Mouse (Mus musculus): Measurements from ENCODE around the gene Mn1. TPM values are rescaled to one million over a fixed set of nuclear protein-coding genes. Genes with fewer than 3 reads are reported as not detected.

The Mn1 gene
- polyA plus RNA-seq, 1 experiment from 2014 or later = 1.7 TPM

- Histone ChIP-seq H3K27ac (ENCODE audit: low read length) (no peak overlapping the region), H3K9ac (ENCODE audit: low read depth, low read length) (no peak overlapping the region), H3K36me3 (ENCODE audit: control insufficient read depth, insufficient read depth) (peaks cover 6% of the 10 kb centered on the region), H3K4me2 (ENCODE audit: low read depth, low read length) (no peak overlapping the region), H3K9me3 (replicated peaks; ENCODE audit: control insufficient read depth, low read length) (no peaks in the 10 kb centered on the region), H3K4me1 (ENCODE audit: control insufficient read depth, low read depth, low read length) (no peaks in the 10 kb centered on the region; the same call in 1 of the 2 replicates), H3K4me3 (ENCODE audit: low read depth, low read length) (no peak overlapping the region), H3K27me3 (ENCODE audit: control insufficient read depth, insufficient read depth, low read depth, low read length) (no peaks in the 10 kb centered on the region)
- no peak for ATAC-seq (ENCODE audit: low read depth)
- 59% methylated on average over 6 of the region's 6 CpGs for WGBS (ENCODE audit: insufficient replicate concordance)
Observed at GRCm38 (mm10) chr5:111391485-111391884, 25.7 kb upstream of the Mn1 start.

- peak; percentile 64; the same call in 1 of the 2 replicates for ATAC-seq (ENCODE audit: low read depth)
Observed at GRCm38 (mm10) chr5:111393346-111394197, 23.6 kb upstream of the Mn1 start.

DNA sequence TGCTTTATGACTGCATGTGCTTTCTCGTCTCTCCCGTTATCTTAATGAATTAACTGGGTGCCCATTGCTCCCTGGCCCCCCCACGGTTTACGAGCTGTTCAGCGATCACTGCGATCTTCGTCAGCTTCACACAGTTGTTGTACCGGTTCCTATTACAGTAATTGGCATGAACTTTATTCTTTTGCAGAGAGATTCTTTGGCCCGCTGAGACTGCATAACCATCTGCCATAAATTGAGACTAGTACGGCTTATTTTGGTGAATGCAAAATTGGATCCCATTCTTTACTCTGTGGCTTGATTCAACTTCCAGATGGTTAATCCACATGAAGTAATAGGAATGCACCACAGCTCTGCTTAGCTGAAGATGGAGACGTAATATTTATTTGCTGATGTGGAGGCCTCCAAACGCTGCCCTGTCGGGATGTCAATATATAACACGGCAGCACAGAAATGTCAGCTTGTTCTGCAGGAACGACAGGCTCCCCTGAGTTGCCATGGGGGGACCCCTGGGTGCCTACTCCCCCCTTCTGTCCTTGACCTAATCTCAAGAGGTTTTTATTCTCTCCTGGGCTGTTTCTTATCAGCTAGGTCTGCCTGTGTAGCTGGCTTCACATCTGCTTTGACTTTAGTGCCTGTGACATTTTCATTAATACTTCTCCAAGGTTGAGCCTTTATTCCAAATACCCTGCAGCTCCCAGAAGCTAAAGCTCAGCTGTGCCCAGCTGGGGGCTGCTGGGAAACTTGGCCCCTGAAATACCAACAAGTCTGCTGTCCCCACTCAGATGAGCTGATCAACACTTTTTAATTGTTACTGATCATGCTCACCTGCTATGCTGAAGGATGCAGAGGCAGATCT, 22.7 kb upstream of the Mn1 start:
- H3K36me3 ChIP-seq (ENCODE audit: control insufficient read depth, insufficient read depth) = no peaks in the 10 kb centered on the region
- ATAC-seq (ENCODE audit: low read depth) = no peak
- H3K4me3 ChIP-seq (ENCODE audit: low read depth, low read length) = no peak overlapping the region
- H3K9me3 ChIP-seq (replicated peaks; ENCODE audit: control insufficient read depth, low read length) = no peaks in the 10 kb centered on the region
- H3K4me2 ChIP-seq (ENCODE audit: low read depth, low read length) = no peak overlapping the region
- no peaks in the 10 kb centered on the region; the same call in 1 of the 2 replicates for H3K27me3 ChIP-seq (ENCODE audit: control insufficient read depth, insufficient read depth, low read depth, low read length)
- no peaks in the 10 kb centered on the region; the same call in 1 of the 2 replicates for H3K4me1 ChIP-seq (ENCODE audit: control insufficient read depth, low read depth, low read length)
- WGBS (ENCODE audit: insufficient replicate concordance) = 42% methylated on average over 15 of the region's 15 CpGs
- no peak overlapping the region for H3K9ac ChIP-seq (ENCODE audit: low read depth, low read length)
- H3K27ac ChIP-seq (ENCODE audit: low read length) = no peak overlapping the region

More at GRCm38 (mm10) chr5:111393346-111394197, 23.6 kb upstream of the Mn1 start:
- Histone ChIP-seq H3K27ac (ENCODE audit: low read length) (no peak overlapping the region), H3K9me3 (replicated peaks; ENCODE audit: control insufficient read depth, low read length) (no peaks in the 10 kb centered on the region), H3K36me3 (ENCODE audit: control insufficient read depth, insufficient read depth) (no peaks in the 10 kb centered on the region), H3K4me3 (ENCODE audit: low read depth, low read length) (no peak overlapping the region), H3K4me1 (ENCODE audit: control insufficient read depth, low read depth, low read length) (no peaks in the 10 kb centered on the region; the same call in 1 of the 2 replicates), H3K9ac (ENCODE audit: low read depth, low read length) (no peak overlapping the region), H3K4me2 (ENCODE audit: low read depth, low read length) (no peak overlapping the region), H3K27me3 (ENCODE audit: control insufficient read depth, insufficient read depth, low read depth, low read length) (no peaks in the 10 kb centered on the region; the same call in 1 of the 2 replicates)
- WGBS (ENCODE audit: insufficient replicate concordance) = 35% methylated on average over 17 of the region's 17 CpGs

GRCm38 (mm10) chr5:111395771-111396170, 21.4 kb upstream of the Mn1 start:
- Histone ChIP-seq H3K9me3 (replicated peaks; ENCODE audit: control insufficient read depth, low read length) (no peaks in the 10 kb centered on the region), H3K36me3 (ENCODE audit: control insufficient read depth, insufficient read depth) (no peaks in the 10 kb centered on the region), H3K27me3 (ENCODE audit: control insufficient read depth, insufficient read depth, low read depth, low read length) (no peaks in the 10 kb centered on the region; the same call in 1 of the 2 replicates), H3K4me1 (ENCODE audit: control insufficient read depth, low read depth, low read length) (no peaks in the 10 kb centered on the region; the same call in 1 of the 2 replicates), H3K27ac (ENCODE audit: low read length) (no peak overlapping the region), H3K4me3 (ENCODE audit: low read depth, low read length) (no peak overlapping the region), H3K4me2 (ENCODE audit: low read depth, low read length) (no peak overlapping the region), H3K9ac (ENCODE audit: low read depth, low read length) (no peak overlapping the region)
- ATAC-seq (ENCODE audit: low read depth) = no peak
- WGBS (ENCODE audit: insufficient replicate concordance) = 63% methylated on average over 10 of the region's 10 CpGs

DNA sequence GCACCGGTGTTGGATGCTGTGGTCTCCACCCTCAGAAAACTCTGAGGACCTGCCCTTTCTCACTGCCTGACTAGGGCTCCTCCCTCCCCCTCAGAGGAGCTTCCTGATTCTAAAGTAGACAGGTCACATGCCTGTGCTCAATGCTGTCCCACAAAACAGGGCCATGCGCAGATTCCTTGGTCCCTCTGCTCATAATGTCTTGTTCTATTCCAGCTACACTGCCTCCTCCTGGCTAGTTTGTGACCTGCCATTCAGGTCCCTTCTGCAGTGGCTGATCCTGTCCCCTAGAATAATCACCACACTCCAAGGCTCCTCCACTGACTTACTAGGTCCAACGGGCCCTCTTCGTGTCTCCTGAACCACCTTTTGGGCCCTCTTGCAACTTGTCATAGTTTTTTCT, 21.0 kb upstream of the Mn1 start:
- ATAC-seq (ENCODE audit: low read depth) = no peak
- Histone ChIP-seq H3K4me1 (ENCODE audit: control insufficient read depth, low read depth, low read length) (no peaks in the 10 kb centered on the region; the same call in 1 of the 2 replicates), H3K27me3 (ENCODE audit: control insufficient read depth, insufficient read depth, low read depth, low read length) (no peaks in the 10 kb centered on the region; the same call in 1 of the 2 replicates), H3K9me3 (replicated peaks; ENCODE audit: control insufficient read depth, low read length) (no peaks in the 10 kb centered on the region), H3K4me2 (ENCODE audit: low read depth, low read length) (no peak overlapping the region), H3K9ac (ENCODE audit: low read depth, low read length) (no peak overlapping the region), H3K4me3 (ENCODE audit: low read depth, low read length) (no peak overlapping the region), H3K36me3 (ENCODE audit: control insufficient read depth, insufficient read depth) (no peaks in the 10 kb centered on the region), H3K27ac (ENCODE audit: low read length) (no peak overlapping the region)
- 60% methylated on average over 4 of the region's 4 CpGs for WGBS (ENCODE audit: insufficient replicate concordance)

DNA sequence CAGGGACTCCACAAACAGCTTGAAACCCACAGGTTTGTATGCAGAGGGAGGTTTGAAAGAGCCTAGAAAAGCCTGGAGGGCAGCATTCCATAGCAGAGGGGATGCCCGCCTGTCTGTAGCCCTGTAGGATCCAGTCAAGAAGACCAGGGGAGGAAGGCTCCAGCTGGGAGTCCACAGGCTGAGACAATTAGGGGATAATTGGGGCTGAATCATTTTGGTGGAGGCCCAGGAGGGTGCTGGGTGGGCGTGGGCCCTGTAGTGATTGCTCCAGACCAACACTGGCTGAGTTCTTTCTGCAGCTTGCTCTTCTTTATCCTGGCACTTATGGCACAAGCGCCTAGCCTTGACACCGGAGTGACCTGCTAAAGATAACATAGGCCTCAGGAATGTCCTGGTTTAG, 18.7 kb upstream of the Mn1 start:
- H3K4me1 ChIP-seq (ENCODE audit: control insufficient read depth, low read depth, low read length) = no peaks in the 10 kb centered on the region; the same call in 1 of the 2 replicates
- H3K9me3 ChIP-seq (replicated peaks; ENCODE audit: control insufficient read depth, low read length) = no peaks in the 10 kb centered on the region
- ATAC-seq (ENCODE audit: low read depth) = no peak
- H3K4me3 ChIP-seq (ENCODE audit: low read depth, low read length) = no peak overlapping the region
- no peak overlapping the region for H3K9ac ChIP-seq (ENCODE audit: low read depth, low read length)
- no peak overlapping the region for H3K4me2 ChIP-seq (ENCODE audit: low read depth, low read length)
- no peaks in the 10 kb centered on the region; the same call in 1 of the 2 replicates for H3K27me3 ChIP-seq (ENCODE audit: control insufficient read depth, insufficient read depth, low read depth, low read length)
- no peak overlapping the region for H3K27ac ChIP-seq (ENCODE audit: low read length)
- 57% methylated on average over 4 of the region's 4 CpGs for WGBS (ENCODE audit: insufficient replicate concordance)
- no peaks in the 10 kb centered on the region for H3K36me3 ChIP-seq (ENCODE audit: control insufficient read depth, insufficient read depth)

DNA sequence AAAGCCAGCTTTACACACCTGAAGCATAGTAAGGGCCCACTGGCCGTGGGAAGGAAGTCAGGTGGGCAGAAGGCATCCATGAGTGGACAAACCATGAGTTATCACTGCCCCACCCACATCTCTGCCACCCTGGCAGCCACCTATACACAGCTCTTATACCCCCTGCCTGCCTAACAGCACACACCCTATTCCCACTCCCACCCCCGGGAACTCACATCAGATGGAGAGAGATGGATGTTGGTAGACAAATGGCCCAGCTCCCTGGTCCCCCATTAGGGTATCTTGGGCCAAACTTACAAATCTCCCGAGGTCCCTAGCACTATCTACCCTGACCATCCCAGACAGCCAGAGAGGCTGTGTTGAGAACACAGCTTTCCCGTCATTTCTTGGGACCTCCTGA, 17.9 kb upstream of the Mn1 start:
- Histone ChIP-seq H3K9me3 (replicated peaks; ENCODE audit: control insufficient read depth, low read length) (no peaks in the 10 kb centered on the region), H3K4me1 (ENCODE audit: control insufficient read depth, low read depth, low read length) (no peaks in the 10 kb centered on the region), H3K36me3 (ENCODE audit: control insufficient read depth, insufficient read depth) (no peaks in the 10 kb centered on the region), H3K4me3 (ENCODE audit: low read depth, low read length) (no peak overlapping the region), H3K9ac (ENCODE audit: low read depth, low read length) (no peak overlapping the region), H3K27me3 (ENCODE audit: control insufficient read depth, insufficient read depth, low read depth, low read length) (no peaks in the 10 kb centered on the region; the same call in 1 of the 2 replicates), H3K27ac (ENCODE audit: low read length) (no peak overlapping the region), H3K4me2 (ENCODE audit: low read depth, low read length) (no peak overlapping the region)
- no peak for ATAC-seq (ENCODE audit: low read depth)
- WGBS (ENCODE audit: insufficient replicate concordance) = 53% methylated on average over 4 of the region's 4 CpGs

- Histone ChIP-seq H3K4me1 (ENCODE audit: control insufficient read depth, low read depth, low read length) (no peaks in the 10 kb centered on the region), H3K36me3 (ENCODE audit: control insufficient read depth, insufficient read depth) (no peaks in the 10 kb centered on the region), H3K27me3 (ENCODE audit: control insufficient read depth, insufficient read depth, low read depth, low read length) (no peaks in the 10 kb centered on the region; the same call in 1 of the 2 replicates), H3K9ac (ENCODE audit: low read depth, low read length) (no peak overlapping the region), H3K4me2 (ENCODE audit: low read depth, low read length) (no peak overlapping the region), H3K27ac (ENCODE audit: low read length) (no peak overlapping the region), H3K4me3 (ENCODE audit: low read depth, low read length) (no peak overlapping the region), H3K9me3 (replicated peaks; ENCODE audit: control insufficient read depth, low read length) (no peaks in the 10 kb centered on the region)
- WGBS (ENCODE audit: insufficient replicate concordance) = 68% methylated on average over 19 of the region's 19 CpGs
- no peak for ATAC-seq (ENCODE audit: low read depth)
Observed at GRCm38 (mm10) chr5:111401879-111402650, 15.1 kb upstream of the Mn1 start.

All from liver, embryonic 16.5 days (tissue).